Mouse (Mus musculus): ENCODE results near the gene Pglyrp1. TPM values are rescaled to one million over a fixed set of nuclear protein-coding genes. Genes with fewer than 3 reads are reported as not detected.

Gene Pglyrp1
- polyA plus RNA-seq, 1 experiment: 201 TPM

DNA sequence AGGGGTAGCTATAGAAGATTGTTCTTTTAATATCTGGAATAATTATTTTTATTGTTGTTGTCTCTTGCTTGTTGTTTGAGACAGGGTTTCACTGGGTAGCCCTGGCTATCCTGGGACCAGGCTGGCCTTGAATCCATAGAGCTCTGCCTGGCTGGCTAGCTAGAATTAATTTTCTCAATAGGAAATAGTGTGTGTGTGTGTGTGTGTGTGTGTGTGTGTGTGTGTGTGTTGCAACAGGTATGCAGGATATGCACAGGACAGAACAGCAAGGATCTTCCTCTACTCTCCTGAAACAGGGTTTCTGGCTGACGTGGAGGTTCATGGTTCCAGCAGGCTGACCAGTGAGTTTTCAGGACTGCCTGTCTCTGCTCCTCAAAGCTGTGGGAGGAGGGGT, 30.0 kb upstream of the Pglyrp1 start:
- Histone ChIP-seq H3K27ac (ENCODE audit: control insufficient read depth, insufficient read depth, low read depth, low read length, poor library complexity) (no peak overlapping the region), H3K4me1 (ENCODE audit: control insufficient read depth, insufficient read depth, low read length) (peaks cover 1% of the 10 kb centered on the region; the same call in 1 of the 2 replicates), H3K4me3 (replicated peaks; ENCODE audit: control insufficient read depth, low read depth, low read length) (no peak overlapping the region)
- WGBS: 65% methylated on average over 1 of the region's 1 CpGs
- no peak for TF ChIP-seq CTCF (IDR thresholded peaks at IDR 0.05; ENCODE audit: control insufficient read depth, insufficient read depth, low read length)
- TF ChIP-seq POLR2A (IDR thresholded peaks at IDR 0.05; ENCODE audit: borderline replicate concordance, control insufficient read depth, low read depth, low read length): no peak

DNA sequence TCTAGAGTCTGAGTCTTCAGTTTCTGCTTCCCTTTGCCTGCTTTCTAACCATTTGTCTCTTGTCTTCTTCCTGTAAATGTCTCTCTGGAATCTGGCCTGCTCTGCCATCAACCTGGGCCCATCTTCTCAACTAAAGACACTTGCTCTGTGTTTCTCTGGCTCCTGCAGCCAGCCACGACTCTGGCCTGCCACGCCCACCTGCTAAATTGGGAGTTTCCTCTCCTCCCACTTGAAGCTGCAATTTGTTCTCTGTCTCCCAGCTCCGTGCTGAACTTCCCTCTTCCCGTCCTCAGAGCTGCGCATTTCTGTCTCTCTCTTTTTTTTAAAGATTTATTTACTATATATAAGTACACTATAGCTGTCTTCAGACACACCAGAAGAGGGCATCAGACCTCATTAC, 26.3 kb upstream of the Pglyrp1 start:
- no peak overlapping the region for H3K4me3 ChIP-seq (replicated peaks; ENCODE audit: control insufficient read depth, low read depth, low read length)

GRCm38 (mm10) chr7:18848395-18848794, 22.7 kb upstream of the Pglyrp1 start:
- 72% methylated on average over 1 of the region's 1 CpGs for WGBS
- no peak overlapping the region for H3K27ac ChIP-seq (ENCODE audit: control insufficient read depth, insufficient read depth, low read depth, low read length, poor library complexity)
- no peak overlapping the region for H3K4me3 ChIP-seq (replicated peaks; ENCODE audit: control insufficient read depth, low read depth, low read length)
- TF ChIP-seq CTCF (IDR thresholded peaks at IDR 0.05; ENCODE audit: control insufficient read depth, insufficient read depth, low read length) (no peak), POLR2A (IDR thresholded peaks at IDR 0.05; ENCODE audit: borderline replicate concordance, control insufficient read depth, low read depth, low read length) (no peak)
- H3K4me1 ChIP-seq (ENCODE audit: control insufficient read depth, insufficient read depth, low read length): no peaks in the 10 kb centered on the region

More for the DNA sequence above, 26.3 kb upstream of the Pglyrp1 start:
- Histone ChIP-seq H3K27ac (ENCODE audit: control insufficient read depth, insufficient read depth, low read depth, low read length, poor library complexity) (no peak overlapping the region), H3K4me1 (ENCODE audit: control insufficient read depth, insufficient read depth, low read length) (peaks cover 1% of the 10 kb centered on the region; the same call in 1 of the 2 replicates)
- TF ChIP-seq CTCF (IDR thresholded peaks at IDR 0.05; ENCODE audit: control insufficient read depth, insufficient read depth, low read length): no peak
- no peak for TF ChIP-seq POLR2A (IDR thresholded peaks at IDR 0.05; ENCODE audit: borderline replicate concordance, control insufficient read depth, low read depth, low read length)
- WGBS: 33% methylated on average over 5 of the region's 5 CpGs

DNA sequence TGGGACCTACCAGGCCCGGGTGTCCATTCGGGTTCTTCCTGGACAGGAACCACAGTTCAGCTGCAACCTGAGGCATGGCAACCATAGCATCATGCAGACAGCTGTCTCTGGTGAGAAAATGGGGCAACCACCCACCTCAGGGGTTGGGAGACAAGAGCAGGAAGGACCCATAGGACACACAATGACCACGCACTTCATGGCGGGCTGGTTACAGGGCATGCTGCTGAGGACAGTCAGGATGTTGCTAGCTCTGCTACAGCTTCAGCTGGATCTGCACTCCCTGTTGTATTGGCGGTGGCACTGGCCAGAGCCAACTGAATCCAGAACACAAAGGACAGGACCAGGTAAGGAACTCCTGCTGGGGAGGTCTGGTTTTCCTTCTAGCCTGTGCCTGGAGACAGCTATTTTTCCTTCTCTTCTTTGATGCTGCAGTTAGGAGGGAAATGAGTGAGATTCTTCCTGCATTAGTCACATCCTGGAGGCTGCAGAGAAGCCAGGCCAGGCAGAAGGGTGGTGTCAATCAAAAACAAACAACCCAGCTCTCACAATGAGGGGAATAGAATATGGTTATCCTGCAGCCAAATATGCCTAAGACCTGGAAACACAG, 12.7 kb upstream of the Pglyrp1 start:
- Histone ChIP-seq H3K4me1 (ENCODE audit: control insufficient read depth, insufficient read depth, low read length) (no peaks in the 10 kb centered on the region), H3K27ac (ENCODE audit: control insufficient read depth, insufficient read depth, low read depth, low read length, poor library complexity) (no peak overlapping the region), H3K4me3 (replicated peaks; ENCODE audit: control insufficient read depth, low read depth, low read length) (no peak overlapping the region)
- no peak for TF ChIP-seq CTCF (IDR thresholded peaks at IDR 0.05; ENCODE audit: control insufficient read depth, insufficient read depth, low read length)
- TF ChIP-seq POLR2A (IDR thresholded peaks at IDR 0.05; ENCODE audit: borderline replicate concordance, control insufficient read depth, low read depth, low read length): no peak
- 56% methylated on average over 5 of the region's 5 CpGs for whole genome bisulfite sequencing

GRCm38 (mm10) chr7:18862801-18863200, 8.3 kb upstream of the Pglyrp1 start:
- no peak for TF ChIP-seq CTCF (IDR thresholded peaks at IDR 0.05; ENCODE audit: control insufficient read depth, insufficient read depth, low read length)
- no peak overlapping the region for H3K27ac ChIP-seq (ENCODE audit: control insufficient read depth, insufficient read depth, low read depth, low read length, poor library complexity)
- no peaks in the 10 kb centered on the region for H3K4me1 ChIP-seq (ENCODE audit: control insufficient read depth, insufficient read depth, low read length)
- H3K4me3 ChIP-seq (replicated peaks; ENCODE audit: control insufficient read depth, low read depth, low read length): no peak overlapping the region
- WGBS: 79% methylated on average over 6 of the region's 6 CpGs

DNA sequence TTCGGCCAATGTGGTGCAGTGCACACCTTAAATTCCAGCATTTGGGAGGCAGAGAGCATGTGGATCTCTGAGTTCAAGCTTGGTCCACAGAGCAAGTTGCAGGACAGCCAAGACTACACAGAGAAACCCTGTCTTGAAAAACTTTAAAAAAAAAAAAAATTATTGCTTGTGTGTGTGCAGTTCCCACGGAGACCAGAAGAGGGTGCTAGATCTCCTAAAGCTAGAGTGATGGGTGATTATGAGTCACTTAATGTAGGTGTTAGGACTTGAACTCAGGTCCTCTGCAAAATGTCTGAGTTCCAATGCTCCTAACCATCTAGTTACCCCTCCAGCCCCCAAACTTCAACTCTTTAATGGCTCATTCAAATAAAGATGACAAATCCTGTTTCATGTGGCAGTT, 2.6 kb upstream of the Pglyrp1 start:
- Histone ChIP-seq H3K27ac (ENCODE audit: control insufficient read depth, insufficient read depth, low read depth, low read length, poor library complexity) (no peak overlapping the region), H3K4me3 (replicated peaks; ENCODE audit: control insufficient read depth, low read depth, low read length) (no peak overlapping the region), H3K4me1 (ENCODE audit: control insufficient read depth, insufficient read depth, low read length) (no peaks in the 10 kb centered on the region)
- WGBS: 73% methylated on average over 2 of the region's 2 CpGs
- no peak for TF ChIP-seq POLR2A (IDR thresholded peaks at IDR 0.05; ENCODE audit: borderline replicate concordance, control insufficient read depth, low read depth, low read length)
- no peak for TF ChIP-seq CTCF (IDR thresholded peaks at IDR 0.05; ENCODE audit: control insufficient read depth, insufficient read depth, low read length)

GRCm38 (mm10) chr7:18872014-18872802, 1.1 kb downstream of the Pglyrp1 start:
- no peak for TF ChIP-seq CTCF (IDR thresholded peaks at IDR 0.05; ENCODE audit: control insufficient read depth, insufficient read depth, low read length)
- no peak for TF ChIP-seq POLR2A (IDR thresholded peaks at IDR 0.05; ENCODE audit: borderline replicate concordance, control insufficient read depth, low read depth, low read length)
- H3K4me1 ChIP-seq (ENCODE audit: control insufficient read depth, insufficient read depth, low read length): no peaks in the 10 kb centered on the region; the same call in 1 of the 2 replicates
- 28% methylated on average over 14 of the region's 14 CpGs for WGBS

DNA sequence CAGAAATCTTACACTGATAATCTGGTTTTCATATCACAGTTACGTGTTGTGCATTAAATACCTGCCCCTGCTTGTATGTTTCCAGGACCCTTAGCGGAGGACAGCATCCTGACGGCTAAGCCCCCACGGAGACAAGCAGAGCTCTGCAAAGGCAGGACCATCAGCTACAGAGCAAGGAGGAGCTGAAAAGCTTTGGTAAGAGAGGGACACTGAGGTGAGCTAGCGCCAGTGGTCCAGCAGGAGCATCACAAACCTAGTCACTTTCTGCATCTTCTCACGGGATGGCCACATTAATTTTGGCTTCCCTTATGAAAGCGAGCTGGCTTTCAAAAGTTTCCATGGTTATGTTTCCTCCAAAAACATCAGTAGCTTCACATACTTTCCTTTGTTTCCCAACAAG, 1.7 kb downstream of the Pglyrp1 start:
- Histone ChIP-seq H3K4me3 (replicated peaks; ENCODE audit: control insufficient read depth, low read depth, low read length) (peak overlapping the region; percentile 35), H3K4me1 (ENCODE audit: control insufficient read depth, insufficient read depth, low read length) (no peaks in the 10 kb centered on the region; the same call in 1 of the 2 replicates), H3K27ac (ENCODE audit: control insufficient read depth, insufficient read depth, low read depth, low read length, poor library complexity) (no peak overlapping the region)
- TF ChIP-seq CTCF (IDR thresholded peaks at IDR 0.05; ENCODE audit: control insufficient read depth, insufficient read depth, low read length): no peak
- no peak for TF ChIP-seq POLR2A (IDR thresholded peaks at IDR 0.05; ENCODE audit: borderline replicate concordance, control insufficient read depth, low read depth, low read length)
- WGBS: 5% methylated on average over 7 of the region's 7 CpGs

More at GRCm38 (mm10) chr7:18872014-18872802, 1.1 kb downstream of the Pglyrp1 start:
- H3K4me3 ChIP-seq (replicated peaks; ENCODE audit: control insufficient read depth, low read depth, low read length): no peak overlapping the region
- no peak overlapping the region for H3K27ac ChIP-seq (ENCODE audit: control insufficient read depth, insufficient read depth, low read depth, low read length, poor library complexity)

All from bone marrow, adult 2 months (tissue).